8 mouse cellular contexts compared by ENCODE assay signal in the genomic region with DNA sequence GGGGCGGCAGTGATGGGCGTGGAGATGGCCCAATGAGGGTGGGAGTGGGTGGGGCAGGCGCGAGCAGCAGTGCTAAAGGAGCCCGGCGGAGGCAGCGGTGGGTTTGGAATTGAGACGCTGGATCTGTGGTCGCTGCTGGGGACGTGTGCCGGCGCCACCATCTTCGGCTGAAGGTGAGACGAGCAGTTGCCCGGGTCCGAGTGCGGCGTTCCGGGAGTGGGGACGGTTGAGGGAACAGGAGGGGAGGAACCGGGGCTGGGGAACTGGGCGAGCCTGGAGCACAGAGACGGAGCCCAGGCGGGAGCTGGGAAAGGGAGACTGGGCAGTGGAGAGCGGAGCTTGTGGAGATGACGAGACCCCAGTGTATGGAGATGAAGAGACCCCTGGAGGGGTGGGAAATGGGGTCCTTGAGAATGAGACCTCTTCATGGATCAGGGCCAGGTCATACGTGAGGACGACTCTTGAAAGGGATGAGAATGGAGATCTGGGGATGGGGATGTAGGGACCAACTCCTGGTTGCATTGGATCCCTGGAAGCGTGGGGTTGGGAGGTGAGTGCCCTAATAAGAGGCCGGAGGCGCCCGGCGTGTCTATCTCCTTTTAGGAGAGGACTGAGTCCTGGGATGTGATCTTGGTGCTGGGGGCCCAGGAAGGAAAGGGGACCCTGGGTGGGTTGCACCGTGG. TPM values are rescaled to one million over a fixed set of nuclear protein-coding genes. Genes with fewer than 3 reads are reported as not detected.
DNase-seq lines count a peak whose midpoint lies in the region; ATAC-seq lines count a peak whose summit lies in the region.

No protein-coding gene starts in this region.

- no peaks in the 10 kb centered on the region for H3K36me3 ChIP-seq in kidney, embryonic 16.5 days (ENCODE audit: insufficient read depth, low read length)
- no peaks in the 10 kb centered on the region for H3K36me3 ChIP-seq in embryonic facial prominence, embryonic 11.5 days (replicated peaks; ENCODE audit: control insufficient read depth, insufficient read depth, low read depth, low read length)
- H3K36me3 ChIP-seq in intestine, embryonic 14.5 days (ENCODE audit: control insufficient read depth, insufficient read depth, low read length) = no peaks in the 10 kb centered on the region
- no peaks in the 10 kb centered on the region for H3K36me3 ChIP-seq in midbrain, embryonic 13.5 days

- WGBS in kidney, embryonic 16.5 days = 0% methylated on average over 34 of the region's 34 CpGs
- under 1% methylated on average over 34 of the region's 34 CpGs for WGBS in embryonic facial prominence, embryonic 11.5 days
- under 1% methylated on average over 34 of the region's 34 CpGs for WGBS in intestine, embryonic 14.5 days
- under 1% methylated on average over 34 of the region's 34 CpGs for WGBS in midbrain, embryonic 13.5 days

- H3K27me3 ChIP-seq in kidney, embryonic 16.5 days (ENCODE audit: insufficient read depth, low read length) = no peaks in the 10 kb centered on the region
- H3K27me3 ChIP-seq in embryonic facial prominence, embryonic 11.5 days (ENCODE audit: control insufficient read depth, insufficient read depth, low read length) = no peaks in the 10 kb centered on the region
- no peaks in the 10 kb centered on the region for H3K27me3 ChIP-seq in intestine, embryonic 14.5 days (replicated peaks; ENCODE audit: control insufficient read depth, insufficient read depth, low read length)
- H3K27me3 ChIP-seq in midbrain, embryonic 13.5 days = no peaks in the 10 kb centered on the region

- H3K9me3 ChIP-seq in kidney, embryonic 16.5 days (ENCODE audit: low read length) = no peaks in the 10 kb centered on the region
- no peaks in the 10 kb centered on the region for H3K9me3 ChIP-seq in embryonic facial prominence, embryonic 11.5 days (replicated peaks; ENCODE audit: control insufficient read depth, low read length)
- H3K9me3 ChIP-seq in intestine, embryonic 14.5 days (ENCODE audit: control insufficient read depth, low read length) = no peaks in the 10 kb centered on the region
- no peaks in the 10 kb centered on the region for H3K9me3 ChIP-seq in midbrain, embryonic 13.5 days

- H3K4me1 ChIP-seq in kidney, embryonic 16.5 days (ENCODE audit: insufficient read depth, low read length) = peaks cover 23% of the 10 kb centered on the region; the same call in 1 of the 2 replicates
- H3K4me1 ChIP-seq in embryonic facial prominence, embryonic 11.5 days (ENCODE audit: control insufficient read depth, insufficient read depth, low read length) = no peaks in the 10 kb centered on the region; the same call in 1 of the 2 replicates
- peaks cover 16% of the 10 kb centered on the region for H3K4me1 ChIP-seq in intestine, embryonic 14.5 days (replicated peaks; ENCODE audit: control insufficient read depth, insufficient read depth, low read length)
- peaks cover 23% of the 10 kb centered on the region for H3K4me1 ChIP-seq in midbrain, embryonic 13.5 days (replicated peaks)

- intact Hi-C loops in gastrocnemius, postnatal 14 days (cut with DNase I; ENCODE audit: low total_unique reads) = no loop called here

- H3K27ac ChIP-seq in kidney, embryonic 16.5 days (ENCODE audit: low read length) = peak overlapping the region; percentile 99
- peak overlapping the region; percentile 87 for H3K27ac ChIP-seq in embryonic facial prominence, embryonic 11.5 days (replicated peaks; ENCODE audit: low read depth, low read length)
- peak overlapping the region; percentile 98 for H3K27ac ChIP-seq in intestine, embryonic 14.5 days (ENCODE audit: low read depth)
- H3K27ac ChIP-seq in midbrain, embryonic 13.5 days = peak overlapping the region; percentile 96

- peak overlapping the region; percentile 93 for H3K4me3 ChIP-seq in kidney, embryonic 16.5 days (ENCODE audit: low read length)
- peak overlapping the region; percentile 95 for H3K4me3 ChIP-seq in embryonic facial prominence, embryonic 11.5 days (ENCODE audit: low read depth, low read length)
- H3K4me3 ChIP-seq in intestine, embryonic 14.5 days (ENCODE audit: low read depth, low read length) = peak overlapping the region; percentile 68
- peak overlapping the region; percentile 92 for H3K4me3 ChIP-seq in midbrain, embryonic 13.5 days (replicated peaks)

- peak overlapping the region; percentile 76 for H3K4me2 ChIP-seq in kidney, embryonic 16.5 days (replicated peaks; ENCODE audit: low read depth, low read length)
- peak overlapping the region; percentile 56 for H3K4me2 ChIP-seq in embryonic facial prominence, embryonic 11.5 days (ENCODE audit: low read depth, low read length)
- H3K4me2 ChIP-seq in intestine, embryonic 14.5 days (ENCODE audit: low read length) = peak overlapping the region; percentile 55
- peak overlapping the region; percentile 60 for H3K4me2 ChIP-seq in midbrain, embryonic 13.5 days (replicated peaks)

- peak overlapping the region; percentile 97 for H3K9ac ChIP-seq in kidney, embryonic 16.5 days (replicated peaks; ENCODE audit: low read length)
- H3K9ac ChIP-seq in embryonic facial prominence, embryonic 11.5 days (replicated peaks; ENCODE audit: low read length) = peak overlapping the region; percentile 99
- H3K9ac ChIP-seq in intestine, embryonic 14.5 days (ENCODE audit: low read length) = peak overlapping the region; percentile 94
- peak overlapping the region; percentile 97 for H3K9ac ChIP-seq in midbrain, embryonic 13.5 days (replicated peaks)

- ATAC-seq in kidney, embryonic 16.5 days (ENCODE audit: low FRiP score, low TSS enrichment) = peak; percentile 1; the same call in 1 of the 2 replicates
- ATAC-seq in embryonic facial prominence, embryonic 11.5 days (replicated peaks; ENCODE audit: insufficient number of reproducible peaks, low FRiP score, low TSS enrichment, low read depth) = peak; percentile 36; the same call in 1 of the 2 replicates
- no peak for ATAC-seq in intestine, embryonic 14.5 days (replicated peaks; ENCODE audit: low FRiP score, low TSS enrichment, low read depth)
- no peak; the same call in 1 of the 2 replicates for ATAC-seq in midbrain, embryonic 13.5 days

- no peak for DNase-seq in kidney, postnatal 14 days
- peak; percentile 42 for DNase-seq in MN1 (ENCODE audit: low spot score)
- peak; percentile 40 for DNase-seq in embryonic facial prominence, embryonic 11.5 days (ENCODE audit: low spot score)
- no peak for DNase-seq in intestine, embryonic 14.5 days (ENCODE audit: low spot score)
- no peak for DNase-seq in gastrocnemius, postnatal 14 days
- no peak for DNase-seq in right cerebral cortex, adult 18-20 months

RNA-seq across cellular contexts. Expression of gene Myh10, which starts 0.8 kb away (rescaled TPM):
- polyA plus RNA-seq in kidney, embryonic 16.5 days (2015; fragmentation: Nextera tagmentation; extraction: Ambion mirVana) = 147 and 155 TPM in 2 replicates
- 137 and 146 TPM in 2 replicates for polyA plus RNA-seq in embryonic facial prominence, embryonic 11.5 days (2014; fragmentation: Nextera tagmentation; extraction: Ambion mirVana)
- 108 and 116 TPM in 2 replicates for polyA plus RNA-seq in intestine, embryonic 14.5 days (2014; fragmentation: Nextera tagmentation; extraction: Ambion mirVana)
- 109 TPM in 2 replicates for polyA plus RNA-seq in midbrain, embryonic 13.5 days (2015; fragmentation: Nextera tagmentation; extraction: Ambion mirVana)
- total RNA-seq in gastrocnemius, postnatal 14 days (2021) = 10 to 100 TPM; 16.4 to 23.0 TPM

Comparison
In these comparisons a context has a peak if more than half of its experiments do, and no peak if none do; other contexts are left out.
1. ATAC-seq: peak in kidney, embryonic 16.5 days (single experiment) and embryonic facial prominence, embryonic 11.5 days (single experiment); none in intestine, embryonic 14.5 days (single experiment) and midbrain, embryonic 13.5 days (single experiment).
2. DNase-seq: peak in MN1 (single experiment) and embryonic facial prominence, embryonic 11.5 days (single experiment); none in kidney, postnatal 14 days (single experiment), intestine, embryonic 14.5 days (single experiment), gastrocnemius, postnatal 14 days (single experiment) and right cerebral cortex, adult 18-20 months (single experiment).
3. Peak in every context shown above with its lines, with median percentiles within 50 percentile points of each other: H3K27ac ChIP-seq, H3K4me2 ChIP-seq, H3K4me3 ChIP-seq and H3K9ac ChIP-seq.